Mouse (Mus musculus): ENCODE measurements around the gene Mt3. TPM values are rescaled to one million over a fixed set of nuclear protein-coding genes. Genes with fewer than 3 reads are reported as not detected.
A peak's percentile ranks its signal among the peaks of the same experiment; 100 is the strongest.

Mt3 gene
- total RNA-seq, 2 experiments from 2014 or later: 740 to 758 TPM

DNA sequence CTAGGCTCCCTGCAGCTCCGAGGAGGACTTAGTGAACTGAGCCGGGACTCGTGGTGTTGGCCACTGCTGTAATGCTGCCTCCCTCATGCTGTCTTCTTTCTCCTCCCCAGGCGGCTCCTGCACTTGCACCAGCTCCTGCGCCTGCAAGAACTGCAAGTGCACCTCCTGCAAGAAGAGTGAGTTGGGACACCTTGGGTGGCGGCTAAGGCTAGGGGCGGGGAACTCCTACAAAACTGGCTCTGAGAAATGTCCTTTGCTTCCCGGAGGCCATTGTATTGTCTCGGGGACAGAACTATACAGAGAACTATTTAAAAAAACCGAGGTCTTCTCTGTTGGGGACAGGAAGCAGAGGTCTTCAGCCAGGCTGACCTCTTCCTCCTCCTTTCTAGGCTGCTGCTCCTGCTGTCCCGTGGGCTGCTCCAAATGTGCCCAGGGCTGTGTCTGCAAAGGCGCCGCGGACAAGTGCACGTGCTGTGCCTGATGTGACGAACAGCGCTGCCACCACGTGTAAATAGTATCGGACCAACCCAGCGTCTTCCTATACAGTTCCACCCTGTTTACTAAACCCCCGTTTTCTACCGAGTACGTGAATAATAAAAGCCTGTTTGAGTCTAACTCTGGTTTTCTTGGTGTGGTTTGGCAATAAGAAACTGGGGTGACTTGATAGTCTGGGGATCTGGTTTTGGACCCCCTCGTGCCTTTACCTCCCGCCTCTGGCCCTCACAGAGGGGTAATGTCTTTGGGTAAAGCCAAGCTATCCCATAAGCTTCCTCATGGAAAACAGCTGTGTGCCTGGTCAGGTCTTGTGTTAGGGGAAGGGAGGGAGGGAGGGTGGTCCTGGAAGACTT is 27.5 kb downstream of the Mt3 start:
- DNase-seq (ENCODE audit: low spot score in 2 of 2): no peak

DNA sequence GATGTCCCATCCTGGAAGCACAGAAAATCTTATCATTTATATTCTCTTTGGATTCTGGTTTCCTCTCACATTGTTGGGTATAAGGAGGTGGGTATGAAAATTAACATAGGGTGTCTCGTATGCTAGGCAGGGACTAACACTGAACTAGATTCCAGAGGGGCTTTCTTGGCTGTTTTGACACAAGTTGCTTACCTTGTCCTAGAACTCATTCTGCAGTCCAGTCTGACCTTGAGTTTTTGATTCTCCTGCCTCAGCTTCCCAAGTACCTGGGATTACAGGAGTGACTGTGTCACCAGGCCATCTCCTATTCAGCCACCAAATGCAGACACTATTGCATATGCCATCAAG is 28.1 kb downstream of the Mt3 start:
- intact Hi-C loops (cut with DNase I): no loop called here
- no peak for DNase-seq (ENCODE audit: low spot score in 2 of 2)

More for the DNA sequence above, 27.5 kb downstream of the Mt3 start:
- intact Hi-C loops (cut with DNase I): no loop called here

DNA sequence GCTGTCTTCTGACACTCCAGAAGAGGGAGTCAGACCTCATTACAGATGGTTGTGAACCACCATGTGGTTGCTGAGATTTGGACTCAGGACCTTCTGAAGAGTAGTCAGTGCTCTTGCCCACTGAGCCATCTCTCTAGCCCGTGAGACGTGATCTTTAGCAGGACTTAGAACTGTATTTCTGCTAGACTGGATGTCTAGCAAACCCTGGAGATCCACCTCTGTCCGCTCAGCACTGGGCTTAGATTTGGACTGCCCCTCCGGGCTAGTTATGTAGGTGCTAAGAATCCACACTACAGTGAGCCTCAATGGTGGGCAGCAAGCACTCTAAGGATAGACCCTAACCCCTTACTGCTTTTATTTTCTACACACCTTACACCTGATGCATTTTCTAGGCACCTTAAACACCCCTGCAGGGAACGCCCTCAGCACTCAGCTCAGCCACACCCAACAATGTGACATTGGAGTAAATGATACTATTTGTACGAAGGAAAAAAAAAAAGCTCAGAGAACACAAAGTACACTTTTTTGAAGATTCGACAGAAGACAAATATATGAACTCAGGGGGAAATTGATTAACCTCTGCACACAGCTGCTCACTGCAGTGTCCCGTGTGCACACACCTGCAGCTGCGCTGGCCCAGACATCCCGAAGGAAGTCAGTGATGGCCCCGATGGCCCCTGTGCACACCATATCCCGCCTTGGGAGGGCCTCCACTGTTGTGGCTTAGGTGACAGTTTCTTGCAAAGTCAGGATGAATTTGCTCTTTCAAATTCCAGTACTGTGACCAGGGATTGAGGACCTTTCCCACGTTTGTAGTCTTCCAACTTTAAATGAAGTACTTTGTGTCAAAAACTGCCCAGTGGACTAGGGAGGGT is 29.9 kb downstream of the Mt3 start:
- intact Hi-C loops (cut with DNase I): no loop called here
- DNase-seq (ENCODE audit: low spot score in 2 of 2): no peak

DNA sequence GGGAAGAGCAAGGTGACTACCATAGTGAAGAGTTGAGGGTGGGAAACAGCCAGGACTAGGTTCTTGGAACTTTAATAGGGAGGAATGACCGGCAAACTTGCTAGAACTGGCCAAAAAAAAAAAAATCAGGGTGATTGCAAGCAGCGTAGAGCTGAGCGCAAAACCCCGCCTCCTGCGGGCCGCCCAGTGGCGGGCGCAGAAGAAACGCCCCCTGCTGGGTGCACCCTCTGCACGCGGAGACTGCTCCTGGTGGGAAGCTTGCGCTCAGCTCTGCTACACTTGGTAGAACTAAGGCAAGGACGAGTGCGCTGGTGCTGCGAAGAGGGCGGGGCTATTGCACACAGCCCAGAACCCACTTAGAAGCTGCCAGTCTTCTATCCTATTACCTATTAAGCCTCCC is 30.7 kb downstream of the Mt3 start:
- intact Hi-C loops (cut with DNase I): no loop called here
- DNase-seq (ENCODE audit: low spot score in 2 of 2): peak; percentile 71 to 84

DNA sequence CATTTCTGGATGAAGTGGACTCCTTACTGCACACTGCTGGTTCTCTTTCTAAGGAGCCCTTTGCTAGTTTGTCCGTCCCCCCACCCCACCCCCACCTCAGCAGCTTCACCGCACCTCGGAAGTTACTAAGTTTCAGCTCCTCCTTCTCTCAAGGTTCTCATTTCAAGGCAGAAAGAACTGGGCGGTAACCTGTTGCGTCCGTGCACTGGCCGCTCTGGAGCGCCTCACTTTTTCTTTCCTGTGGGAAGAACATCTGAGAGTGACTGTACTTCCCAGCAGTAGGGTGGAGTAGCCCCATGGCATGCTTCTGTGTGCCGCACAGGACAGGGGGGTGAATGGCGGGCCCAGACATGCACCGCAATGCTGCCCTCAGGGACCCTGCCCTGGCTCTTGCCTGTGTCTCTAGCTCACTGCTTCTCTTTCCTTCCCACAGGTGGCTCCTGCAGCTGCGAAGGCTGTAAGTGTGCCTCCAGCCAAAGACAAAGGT is 32.0 kb downstream of the Mt3 start:
- intact Hi-C loops (cut with DNase I): no loop called here
- DNase-seq (ENCODE audit: low spot score in 2 of 2): no peak

DNA sequence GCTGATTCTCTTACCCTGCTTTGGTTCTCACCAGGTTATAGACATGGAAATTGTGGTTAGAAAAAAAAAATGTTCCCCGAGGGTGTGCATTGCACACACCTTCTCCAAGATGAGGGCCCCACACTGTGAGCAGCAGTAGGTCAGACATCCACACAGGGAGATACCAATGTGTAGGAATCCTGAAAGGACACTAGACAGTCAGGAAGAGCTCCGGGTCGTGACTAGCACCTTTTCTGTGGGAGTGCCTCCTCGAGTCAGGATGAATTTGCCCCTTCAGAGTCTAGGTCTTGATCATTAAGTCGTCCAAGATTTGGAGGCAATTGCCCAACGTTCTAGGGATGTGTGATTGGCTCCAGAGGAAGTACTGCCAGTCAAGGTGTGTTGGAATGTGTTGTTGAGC is 33.4 kb downstream of the Mt3 start:
- no peak for DNase-seq (ENCODE audit: low spot score in 2 of 2)
- intact Hi-C loops (cut with DNase I): no loop called here

DNA sequence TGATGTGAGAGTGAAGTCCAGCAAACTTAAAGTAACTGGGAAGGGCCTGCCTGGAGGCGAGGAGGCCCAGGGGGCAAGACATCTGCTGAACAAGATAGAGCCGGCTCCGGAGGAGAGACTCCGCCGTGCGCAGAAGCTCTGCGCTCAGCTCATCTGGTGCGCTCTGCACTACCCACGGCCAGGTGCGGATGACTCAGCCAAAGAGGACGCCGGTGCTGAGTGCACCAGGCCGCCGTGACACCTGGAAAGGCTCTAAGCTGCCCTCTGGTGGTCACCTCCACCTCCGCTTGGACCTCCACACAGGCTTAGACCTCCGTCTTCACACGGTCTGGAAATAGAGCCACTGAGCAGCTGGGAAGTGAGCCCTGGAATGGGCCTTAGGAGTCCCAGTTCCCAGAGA is 34.1 kb downstream of the Mt3 start:
- DNase-seq (ENCODE audit: low spot score in 2 of 2): peak in 1 of 2 experiments; percentile 56
- intact Hi-C loops (cut with DNase I): no loop called here

DNA sequence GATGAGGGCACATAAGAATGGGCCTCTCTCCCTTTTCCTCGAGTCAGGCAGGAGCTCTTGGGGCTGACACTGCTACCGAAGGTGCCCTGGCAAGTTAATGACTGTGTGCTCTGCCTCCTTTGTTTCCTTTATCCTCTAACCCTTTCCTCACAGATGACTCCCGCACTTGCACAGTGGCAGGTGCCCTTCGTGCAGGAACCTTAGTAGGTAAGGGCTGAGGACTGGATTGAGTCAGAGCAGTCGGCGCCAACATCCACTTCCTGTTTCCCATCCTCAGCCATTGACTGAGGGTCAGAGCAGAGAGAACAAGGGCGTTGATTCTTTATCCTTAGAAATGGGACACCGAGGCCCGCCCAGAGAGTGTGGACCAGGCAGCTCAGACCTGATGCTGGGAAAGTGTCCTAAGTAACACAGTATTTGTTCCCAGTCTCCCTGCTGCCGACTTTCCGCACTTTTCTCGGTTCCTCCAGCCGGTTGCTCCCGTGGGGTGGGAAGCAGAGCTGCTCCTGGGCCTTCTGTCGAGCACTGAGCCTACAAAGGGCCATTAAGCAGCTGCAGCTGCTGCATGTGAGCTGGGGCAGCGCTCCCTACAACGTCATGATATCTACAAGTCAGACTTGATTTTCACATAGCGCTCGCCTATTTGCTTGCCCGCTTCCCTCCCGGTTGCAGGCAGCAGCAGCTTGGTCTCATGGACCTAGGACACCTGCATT is 35.0 kb downstream of the Mt3 start:
- DNase-seq (ENCODE audit: low spot score in 2 of 2): no peak
- intact Hi-C loops (cut with DNase I): no loop called here

DNA sequence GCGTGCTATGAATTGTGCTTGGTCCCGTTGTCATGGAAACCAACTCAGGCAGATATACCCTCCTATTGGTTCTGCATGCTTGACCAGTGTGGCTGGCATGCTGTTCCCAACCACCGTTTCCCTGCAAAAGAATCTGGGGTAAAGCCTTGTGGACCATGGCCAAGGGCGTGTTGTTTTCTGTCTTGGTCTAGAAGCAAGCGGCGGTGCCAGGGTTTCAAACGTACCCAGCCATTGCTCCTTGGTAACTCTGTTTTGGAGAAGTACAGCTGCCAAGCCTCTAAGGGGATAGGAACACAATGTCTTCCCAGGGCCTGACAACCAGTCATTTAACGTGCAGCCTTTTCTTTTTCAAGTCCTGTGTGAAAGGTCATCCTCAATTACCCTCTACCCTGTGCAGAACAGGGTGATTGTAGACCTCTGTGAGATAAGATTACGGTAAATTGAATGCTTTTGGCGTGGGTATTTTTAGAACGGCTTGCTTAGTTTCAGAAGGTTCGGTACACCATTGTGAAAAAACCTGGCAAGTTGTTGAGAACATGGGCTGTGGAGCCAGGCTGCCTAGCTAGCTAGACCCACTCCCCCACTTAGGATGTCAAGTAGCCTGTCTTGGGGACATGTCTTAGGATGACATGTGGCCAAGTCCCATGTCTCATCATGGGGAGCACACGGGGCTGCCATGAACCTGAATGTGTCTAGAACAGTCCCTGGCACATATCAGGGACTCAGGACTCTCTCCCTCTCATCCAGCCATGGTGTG is 37.0 kb downstream of the Mt3 start:
- intact Hi-C loops (cut with DNase I): no loop called here
- DNase-seq (ENCODE audit: low spot score in 2 of 2): peak; percentile 73 to 88

DNA sequence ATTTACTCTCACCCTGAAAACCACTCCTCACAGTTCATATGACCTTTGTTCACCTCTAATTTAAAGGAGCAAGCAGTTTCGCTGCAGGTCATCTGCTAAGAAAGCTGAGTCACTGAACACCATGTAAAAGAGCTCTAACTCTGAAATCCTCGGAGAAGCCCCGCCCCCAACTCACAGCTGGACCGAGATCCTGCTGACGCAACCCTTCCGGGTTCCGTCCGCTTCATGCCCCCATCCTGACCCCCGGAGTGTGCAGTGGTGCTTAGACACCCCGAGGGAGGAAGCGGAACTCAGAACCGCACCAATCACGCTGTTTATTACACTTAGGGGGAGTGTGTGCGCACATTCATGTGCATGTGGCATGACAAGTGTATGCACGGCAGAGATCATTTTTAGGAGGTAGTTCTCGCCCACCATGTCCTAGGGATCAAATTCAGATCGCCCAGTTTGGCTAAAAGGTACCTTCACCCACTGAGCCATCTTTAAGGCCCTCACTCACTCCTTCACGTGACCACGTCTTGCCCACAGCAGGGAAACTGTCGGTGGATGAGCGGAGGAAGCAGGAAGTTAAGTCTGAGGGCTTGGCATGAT is 38.8 kb downstream of the Mt3 start:
- no peak for DNase-seq (ENCODE audit: low spot score in 2 of 2)
- intact Hi-C loops (cut with DNase I): no loop called here

DNA sequence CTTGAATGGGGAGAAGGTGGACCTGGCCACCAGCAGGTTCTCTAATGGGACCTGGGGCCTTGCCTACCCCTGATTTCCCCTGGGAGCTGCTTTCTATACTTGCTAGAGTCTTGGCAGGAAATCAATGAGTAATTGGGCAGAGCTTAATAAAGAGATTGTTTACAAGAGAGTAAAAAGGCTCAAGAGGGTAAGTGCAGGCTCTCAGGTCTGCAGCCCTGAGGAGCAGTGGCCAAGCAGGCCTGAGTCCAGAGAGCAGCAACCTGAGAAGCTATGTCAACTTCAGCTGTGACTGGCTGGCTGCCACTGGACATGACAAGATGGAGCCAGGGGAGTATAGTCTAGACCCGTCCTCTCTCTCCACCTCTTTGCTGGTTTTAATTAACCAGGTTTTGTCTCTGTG is 40.5 kb downstream of the Mt3 start:
- intact Hi-C loops (cut with DNase I): no loop called here

DNA sequence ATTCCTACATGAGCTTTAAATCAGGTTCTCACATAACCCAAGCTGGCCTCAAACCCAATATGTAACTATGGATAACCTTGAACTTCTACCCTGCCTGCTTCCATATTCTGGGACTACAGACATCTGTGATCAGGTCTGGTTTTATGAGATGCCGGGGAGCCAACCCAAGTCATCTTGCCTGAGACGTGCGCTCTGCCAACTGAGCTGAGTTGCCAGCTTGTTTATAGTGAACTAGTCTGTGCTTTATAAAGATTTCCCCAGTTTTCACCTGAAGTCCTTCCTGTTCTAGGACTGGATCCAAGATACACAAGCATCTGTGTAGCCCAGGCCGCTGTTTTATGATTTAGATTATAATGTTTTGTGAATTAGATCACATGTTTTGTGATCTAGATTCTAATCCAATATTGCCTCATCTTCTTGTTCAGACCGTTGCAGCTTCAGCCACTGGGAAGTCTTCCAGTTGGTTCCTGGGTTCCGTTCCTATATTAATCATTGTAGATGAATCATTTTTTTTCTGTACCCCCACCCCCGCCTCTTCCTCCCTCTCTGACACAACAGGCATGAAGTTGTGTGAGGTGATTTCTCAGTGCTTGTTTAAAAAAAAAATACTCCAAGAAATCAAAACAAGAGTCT is 42.3 kb downstream of the Mt3 start:
- intact Hi-C loops (cut with DNase I): no loop called here

More for the DNA sequence above, 40.5 kb downstream of the Mt3 start:
- no peak for DNase-seq (ENCODE audit: low spot score in 2 of 2)

DNA sequence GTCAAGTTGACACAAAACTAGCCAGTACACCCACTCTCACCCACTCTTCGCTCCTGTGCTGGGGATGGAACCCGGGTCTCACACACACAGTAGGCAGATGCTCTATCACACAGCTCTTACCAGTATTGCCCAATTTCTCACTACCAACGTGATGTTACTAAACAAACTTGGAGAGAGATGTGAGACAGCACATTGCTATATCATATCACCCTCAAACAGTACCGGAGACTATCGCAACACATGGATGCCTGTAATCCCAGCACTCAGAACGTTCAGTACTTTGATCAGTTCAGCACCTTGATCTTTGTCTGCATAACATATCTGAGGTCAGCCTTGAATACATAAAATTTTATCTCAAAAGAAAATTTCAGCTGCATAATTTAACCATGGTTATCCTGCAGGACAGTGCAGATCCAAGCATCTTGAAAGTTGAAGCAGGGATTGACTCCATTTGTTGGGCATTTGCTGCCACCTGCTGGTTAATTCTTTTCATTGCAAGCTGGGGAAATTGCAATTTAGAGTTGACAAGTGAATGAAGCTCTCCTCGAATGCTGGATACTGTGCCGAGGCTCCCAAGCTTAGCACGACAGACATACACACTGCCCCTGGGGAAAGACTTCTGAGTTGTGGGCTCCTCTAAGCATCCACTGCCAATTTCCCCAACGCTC is 46.9 kb downstream of the Mt3 start:
- DNase-seq (ENCODE audit: low spot score in 2 of 2): peak; percentile 80
- intact Hi-C loops (cut with DNase I): loop anchor here (1.0 kb wide), 1 partner anchor 32 kb away; no protein-coding TSS in a partner anchor

More for the DNA sequence above, 42.3 kb downstream of the Mt3 start:
- no peak for DNase-seq (ENCODE audit: low spot score in 2 of 2)

Other genes with a start within 250 kb of the Mt3 start
- gene Amfr, start 139.8 kb upstream of the Mt3 start, total RNA-seq (2021): 100 to 1,000 TPM; 119 to 126 TPM
- gene Nudt21, start 115.6 kb upstream of the Mt3 start, total RNA-seq (2021): 10 to 100 TPM; 52.5 to 53.9 TPM
- gene Ogfod1, start 115.4 kb upstream of the Mt3 start, total RNA-seq (2021): 10 to 100 TPM; 61.8 to 62.8 TPM
- gene Bbs2, start 53.7 kb upstream of the Mt3 start, total RNA-seq (2021): 10 to 100 TPM; 20.1 to 20.3 TPM
- gene Mt4, start 15.4 kb upstream of the Mt3 start, total RNA-seq (2021): not detected
- 100 to 1,000 TPM; 269 to 360 TPM for gene Mt2, start 20.1 kb downstream of the Mt3 start, total RNA-seq (2021)
- 100 to 1,000 TPM; 333 to 369 TPM for gene Mt1, start 26.5 kb downstream of the Mt3 start, total RNA-seq (2021)
- 10 to 100 TPM; 46.6 to 52.8 TPM for gene Nup93, start 62.0 kb downstream of the Mt3 start, total RNA-seq (2021)
- gene Slc12a3, start 176.6 kb downstream of the Mt3 start, total RNA-seq (2021): under 1 TPM; 0.36 to 0.51 TPM
- gene Herpud1, start 233.8 kb downstream of the Mt3 start, total RNA-seq (2021): 10 to 100 TPM; 48.8 to 60.8 TPM